Mouse (Mus musculus) liver, embryonic 14.5 days (tissue): ENCODE results near the gene Dus1l.

Source experiments
- CTCF ChIP-seq: IDR thresholded peaks from 2 replicates; pipeline ENCODE4 v1.5.1; 2016; ENCODE audit warnings: antibody characterized with exemption, low read depth, control low read depth
- EP300 ChIP-seq: IDR thresholded peaks from 2 replicates; pipeline ENCODE4 v1.6.1; 2016; ENCODE audit warnings: antibody characterized with exemption, low read depth

GRCm38 (mm10) chr11:120773463-120774190 is 22.6 kb downstream of the Dus1l start:
- TF ChIP-seq EP300 (no peak), CTCF (no peak)
